ENCODE assay signal across 15 mouse cellular contexts in genomic region chr7:31069491-31069890, GRCm38 (mm10). TPM values are rescaled to one million over a fixed set of nuclear protein-coding genes. Genes with fewer than 3 reads are reported as not detected.
"Had no signal": no experiment of that assay in that cellular context is flagged by ENCODE, and none has a peak within 500 bp of the region (broad histone marks: within the 10 kb centered on the region; RNA-seq: fewer than 3 reads in every experiment).

No protein-coding gene starts in this region.

- H3K4me1 ChIP-seq: liver, embryonic 15.5 days; neural tube, embryonic 15.5 days had no signal

- H3K4me3 ChIP-seq: kidney, embryonic 15.5 days; left cerebral cortex, adult 2 months; limb, embryonic 10.5 days; liver, embryonic 15.5 days; myocyte; neural tube, embryonic 15.5 days had no signal

- H3K9me3 ChIP-seq: kidney, embryonic 15.5 days; limb, embryonic 10.5 days; liver, embryonic 15.5 days; neural tube, embryonic 15.5 days had no signal

- H3K27ac ChIP-seq: kidney, embryonic 15.5 days; left cerebral cortex, adult 2 months; limb, embryonic 10.5 days; liver, embryonic 15.5 days; neural tube, embryonic 15.5 days had no signal

- DNase-seq: lung, adult 2 months; lung, postnatal 14 days; midbrain, embryonic 14.5 days; right cerebral cortex, postnatal 4 days; spleen, adult 18-20 months; thymus, adult 18-20 months; thymus, postnatal 14 days had no signal

- H3K9ac ChIP-seq: kidney, embryonic 15.5 days; liver, embryonic 15.5 days; neural tube, embryonic 15.5 days had no signal

- H3K36me3 ChIP-seq: kidney, embryonic 15.5 days; limb, embryonic 10.5 days; liver, embryonic 15.5 days; neural tube, embryonic 15.5 days had no signal

RNA-seq across cellular contexts. Expression of gene Fxyd3, which starts 7.0 kb away (rescaled TPM):
- total RNA-seq: left cerebral cortex, adult 2 months; left cerebral cortex, postnatal 14 days; megakaryocyte-erythroid progenitor cell, adult 5-6 weeks had no signal

RNA-seq across cellular contexts. Expression of gene Lgi4, which starts 10.3 kb away (rescaled TPM):
- total RNA-seq: megakaryocyte-erythroid progenitor cell, adult 5-6 weeks had no signal

RNA-seq across cellular contexts. Expression of gene Fxyd1, which starts 12.5 kb away (rescaled TPM):
- total RNA-seq: megakaryocyte-erythroid progenitor cell, adult 5-6 weeks had no signal

RNA-seq across cellular contexts. Expression of gene Fxyd7, which starts 18.2 kb away (rescaled TPM):
- total RNA-seq: megakaryocyte-erythroid progenitor cell, adult 5-6 weeks had no signal
